Mouse (Mus musculus) spleen, postnatal 10 days (tissue): Measurements from ENCODE around the gene Wasl.

Experiments
- DNase-seq, 2 experiments: peaks; one replicate each; pipeline ENCODE4 v3.0.0; 2021 to 2022; ENCODE audit warnings: low spot score in 2 of 2

Gene Wasl

DNA sequence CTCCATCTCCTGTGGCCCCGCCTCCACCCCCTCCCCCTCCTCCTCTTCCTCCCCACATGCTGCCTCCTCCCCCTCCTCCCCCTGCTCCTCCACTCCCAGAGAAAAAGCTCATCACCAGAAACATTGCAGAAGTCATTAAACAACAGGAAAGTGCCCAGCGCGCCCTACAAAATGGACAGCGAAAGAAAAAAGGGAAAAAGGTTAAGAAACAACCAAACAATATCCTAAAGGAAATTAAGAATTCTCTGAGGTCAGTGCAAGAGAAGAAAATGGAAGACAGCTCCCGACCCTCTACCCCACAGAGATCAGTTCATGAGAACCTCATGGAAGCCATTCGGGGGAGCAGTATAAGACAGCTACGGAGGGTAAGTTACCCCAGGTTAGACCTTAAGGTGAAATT, 60.5 kb downstream of the Wasl start:
- DNase-seq = no peak

DNA sequence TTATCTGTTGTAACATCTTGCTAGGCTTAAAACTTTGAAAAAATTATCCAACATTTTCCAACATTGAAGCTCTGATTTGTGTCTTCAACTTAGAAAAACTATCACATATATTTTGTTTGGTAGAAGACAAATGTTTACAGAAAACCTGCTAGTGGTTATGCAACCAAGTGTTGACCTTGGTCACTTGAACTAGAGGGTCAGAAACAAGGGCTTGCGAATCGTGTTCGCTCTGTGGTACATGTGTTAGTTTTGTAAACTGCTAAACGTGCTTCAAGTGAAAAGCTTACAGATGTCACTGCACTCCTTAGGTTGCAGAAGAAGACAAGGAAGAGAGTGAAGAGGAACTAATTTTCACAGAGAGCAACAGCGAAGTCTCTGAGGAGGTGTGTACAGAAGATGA, 61.8 kb downstream of the Wasl start:
- no peak for DNase-seq

DNA sequence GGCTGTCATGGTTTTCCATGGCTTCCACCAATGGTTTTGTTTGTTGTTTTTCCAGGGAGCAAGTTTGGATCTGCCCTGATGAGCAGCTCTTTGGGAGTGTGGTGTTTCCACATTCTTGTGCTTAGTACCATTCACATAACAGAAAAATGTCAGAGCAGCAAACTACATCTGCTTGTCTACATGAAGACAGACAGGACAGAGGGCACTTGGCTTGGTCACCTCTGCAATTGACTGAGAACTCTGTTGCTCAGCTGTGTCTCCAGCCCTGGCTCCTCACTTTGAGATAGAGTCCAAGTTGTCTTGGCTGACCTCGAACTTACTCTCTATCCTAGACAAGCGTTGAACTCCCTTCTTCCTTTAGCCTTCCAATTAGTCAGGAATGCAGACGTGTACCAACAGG, 62.5 kb downstream of the Wasl start:
- DNase-seq = no peak

DNA sequence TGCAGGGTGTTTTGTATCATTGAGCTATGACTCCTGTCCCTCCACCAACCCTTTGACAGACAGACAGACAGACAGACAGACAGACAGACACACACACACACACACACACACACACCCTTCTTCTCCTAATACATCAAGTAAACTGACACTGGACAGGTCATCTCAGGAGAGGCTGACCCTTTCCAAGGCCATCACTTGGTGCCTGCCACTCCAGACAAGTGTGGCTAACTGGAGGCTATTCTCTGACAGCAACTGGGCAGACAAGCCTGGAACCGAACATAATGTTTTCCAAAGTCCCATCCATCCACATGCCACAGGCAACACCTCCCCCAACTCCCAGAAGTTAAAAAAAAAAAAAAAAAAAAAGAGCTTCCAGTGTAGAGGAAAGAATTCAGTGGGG, 63.1 kb downstream of the Wasl start:
- DNase-seq = no peak

DNA sequence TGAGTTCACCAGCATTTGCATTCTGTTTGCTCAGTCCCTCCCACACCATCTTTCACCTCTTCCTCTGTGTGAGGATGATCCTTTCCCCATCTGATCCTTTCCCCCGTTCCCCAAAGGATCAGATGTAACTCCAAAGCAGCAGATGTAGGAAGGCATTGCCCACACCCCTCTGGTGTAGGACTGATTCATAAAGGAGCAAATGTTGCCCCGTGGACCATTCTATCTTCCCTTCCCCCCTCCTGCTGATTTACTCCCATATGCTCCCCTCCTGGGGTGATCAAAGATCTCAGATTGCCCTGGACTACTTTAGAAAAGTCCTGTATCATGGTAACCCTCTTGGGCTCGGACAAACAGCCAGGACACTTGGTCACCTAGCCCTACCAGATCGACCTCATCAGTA, 64.1 kb downstream of the Wasl start:
- no peak for DNase-seq

DNA sequence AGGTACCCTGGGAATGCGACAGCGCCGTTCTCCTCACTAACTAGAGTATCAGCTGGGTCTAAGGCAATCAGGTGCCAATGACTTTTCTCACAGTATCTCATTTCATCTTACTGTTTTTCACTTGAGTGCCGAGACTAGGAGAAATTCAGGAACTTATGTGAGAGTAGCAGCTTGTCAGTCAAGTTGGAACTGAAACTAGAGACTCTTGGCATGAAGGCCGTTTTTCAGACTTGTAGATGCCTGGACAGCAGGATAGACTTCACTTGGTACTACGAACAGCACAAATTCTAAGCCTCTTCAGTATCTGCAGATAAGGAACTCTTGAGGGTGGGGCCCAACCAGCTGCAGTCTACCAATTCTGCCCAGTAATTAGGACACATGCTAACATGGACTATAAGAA, 64.7 kb downstream of the Wasl start:
- DNase-seq = no peak

DNA sequence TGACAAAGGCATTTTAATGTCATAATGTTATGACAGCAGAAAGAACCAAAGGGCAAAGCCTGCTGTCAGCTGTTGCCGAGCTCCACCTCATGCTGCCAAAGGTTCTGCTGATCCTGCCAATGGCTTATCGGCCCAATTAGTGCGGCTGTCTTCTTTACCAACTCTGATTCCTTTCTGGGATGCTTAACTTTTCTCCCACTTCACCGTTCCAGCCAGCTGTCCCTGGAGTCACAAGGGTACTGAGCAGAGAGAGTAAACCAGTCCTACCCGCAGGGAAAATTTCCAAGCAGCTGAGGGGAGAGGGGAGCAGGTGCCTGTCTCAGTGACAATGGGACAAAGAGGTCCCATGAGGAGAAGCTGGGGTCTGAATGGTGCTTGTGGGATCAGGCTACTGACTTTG, 65.2 kb downstream of the Wasl start:
- no peak for DNase-seq

DNA sequence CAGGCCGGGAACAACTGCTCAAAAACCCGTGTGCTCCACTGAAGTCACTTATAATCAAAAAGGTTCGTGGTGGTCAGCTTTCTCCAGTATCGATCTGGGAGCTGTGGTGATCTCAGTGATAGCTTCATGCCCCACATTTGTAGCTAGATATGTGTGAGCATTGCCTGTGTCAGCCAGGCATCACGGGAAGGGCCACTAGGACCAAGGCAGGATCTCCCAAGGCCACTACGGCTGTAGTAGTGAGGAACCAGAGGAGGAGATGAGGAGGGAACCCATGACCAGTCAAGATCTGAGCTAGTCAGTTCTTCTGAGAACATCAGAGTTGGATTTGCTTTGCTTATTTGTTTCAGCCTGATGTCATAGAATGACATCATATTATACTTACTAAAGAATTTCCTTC, 65.6 kb downstream of the Wasl start:
- no peak for DNase-seq

DNA sequence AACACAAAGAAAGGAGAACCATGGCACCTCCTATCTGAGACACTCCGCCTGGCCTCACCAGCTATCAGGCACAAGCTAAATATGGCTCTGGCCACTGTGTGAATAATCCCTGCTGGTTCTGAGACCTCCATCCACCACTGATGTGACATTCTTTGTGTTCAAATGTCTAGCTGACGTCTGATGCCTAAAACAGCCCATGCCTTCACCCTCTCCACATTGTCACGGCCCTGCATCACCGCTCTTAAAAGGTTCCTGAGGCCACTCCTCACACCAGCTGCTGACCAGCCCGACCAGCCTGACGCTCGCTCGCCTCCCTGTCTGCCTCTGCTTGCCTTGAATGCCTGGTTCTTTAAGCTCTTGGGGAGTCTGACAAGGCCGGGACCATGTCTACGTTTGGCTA, 67.3 kb downstream of the Wasl start, which contains the start of gene Lmod2:
Gene Lmod2, plus strand, starts transcription at position 263 of the 400 bp plus-strand sequence.
- no peak for DNase-seq

DNA sequence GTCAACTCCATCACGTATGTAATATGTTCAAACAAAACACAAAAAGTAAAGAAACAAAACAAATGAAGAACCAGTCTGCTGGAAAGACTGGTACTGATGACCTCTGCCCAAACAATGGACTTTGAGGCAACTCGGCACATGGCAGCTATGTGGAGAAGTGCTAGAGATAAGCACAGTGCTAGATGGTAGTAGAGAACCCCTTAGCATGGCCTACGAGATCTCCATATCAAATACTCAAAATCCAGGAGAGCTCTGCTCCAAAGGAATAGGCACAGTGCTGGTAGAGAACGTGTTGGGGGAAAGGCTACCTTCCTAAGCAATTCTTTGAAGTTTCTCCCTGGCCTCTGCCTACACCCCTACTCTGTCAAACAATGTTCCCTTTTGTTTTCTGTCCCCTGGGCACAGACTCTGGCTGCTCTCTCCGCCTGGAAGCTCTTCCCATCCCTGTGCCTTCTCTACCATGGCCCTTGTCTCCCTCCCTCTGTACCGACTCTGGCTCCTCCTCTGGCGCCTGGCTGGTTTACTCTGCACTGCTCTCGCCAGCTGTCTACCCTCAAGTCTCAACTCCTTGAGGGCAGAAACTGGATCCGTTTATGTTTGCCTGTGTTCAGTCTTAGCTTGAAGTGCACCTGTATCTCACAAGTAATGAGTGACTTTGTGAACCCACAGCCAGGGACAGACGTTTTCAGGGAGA, 73.1 kb downstream of the Wasl start:
- DNase-seq = no peak

DNA sequence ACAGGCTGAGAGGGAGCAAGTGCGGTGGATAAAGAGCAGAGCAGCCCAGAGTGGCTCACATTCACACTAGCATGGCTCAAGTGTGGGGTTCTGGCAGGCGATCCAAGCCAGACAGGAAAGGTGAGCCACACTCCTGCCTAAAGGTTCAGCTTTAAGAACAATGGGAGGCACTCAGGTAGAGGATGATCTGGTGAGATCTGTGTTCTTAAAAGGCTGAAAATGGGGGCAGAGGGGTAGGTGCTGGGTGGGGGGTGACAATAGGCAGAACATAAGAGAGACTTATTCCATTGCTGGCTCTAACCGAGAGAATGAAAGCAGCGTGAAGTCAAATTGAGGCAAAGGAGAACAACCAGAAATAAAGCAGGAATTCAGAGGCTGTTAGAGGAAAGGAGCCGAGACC, 74.5 kb downstream of the Wasl start:
- no peak for DNase-seq

DNA sequence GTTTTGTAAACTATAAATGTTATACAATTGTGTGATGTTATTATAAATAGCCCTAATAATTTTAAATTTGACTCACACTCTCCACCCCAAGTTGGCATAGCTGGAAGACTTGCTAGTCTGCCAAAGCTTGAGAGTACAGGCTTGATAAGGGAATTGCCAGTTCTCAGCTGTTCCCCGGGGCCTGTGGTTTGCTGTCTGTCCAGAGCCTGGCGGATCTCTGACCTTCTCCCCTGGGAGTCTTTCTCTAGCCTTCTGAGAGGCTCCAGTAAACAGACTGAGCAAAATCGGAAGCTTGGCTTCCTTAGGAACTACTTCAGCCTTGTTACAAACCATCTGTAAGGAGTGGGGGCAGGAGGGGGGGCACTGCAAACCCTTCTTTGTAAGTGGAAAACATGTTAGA, 77.9 kb downstream of the Wasl start:
- DNase-seq = no peak

DNA sequence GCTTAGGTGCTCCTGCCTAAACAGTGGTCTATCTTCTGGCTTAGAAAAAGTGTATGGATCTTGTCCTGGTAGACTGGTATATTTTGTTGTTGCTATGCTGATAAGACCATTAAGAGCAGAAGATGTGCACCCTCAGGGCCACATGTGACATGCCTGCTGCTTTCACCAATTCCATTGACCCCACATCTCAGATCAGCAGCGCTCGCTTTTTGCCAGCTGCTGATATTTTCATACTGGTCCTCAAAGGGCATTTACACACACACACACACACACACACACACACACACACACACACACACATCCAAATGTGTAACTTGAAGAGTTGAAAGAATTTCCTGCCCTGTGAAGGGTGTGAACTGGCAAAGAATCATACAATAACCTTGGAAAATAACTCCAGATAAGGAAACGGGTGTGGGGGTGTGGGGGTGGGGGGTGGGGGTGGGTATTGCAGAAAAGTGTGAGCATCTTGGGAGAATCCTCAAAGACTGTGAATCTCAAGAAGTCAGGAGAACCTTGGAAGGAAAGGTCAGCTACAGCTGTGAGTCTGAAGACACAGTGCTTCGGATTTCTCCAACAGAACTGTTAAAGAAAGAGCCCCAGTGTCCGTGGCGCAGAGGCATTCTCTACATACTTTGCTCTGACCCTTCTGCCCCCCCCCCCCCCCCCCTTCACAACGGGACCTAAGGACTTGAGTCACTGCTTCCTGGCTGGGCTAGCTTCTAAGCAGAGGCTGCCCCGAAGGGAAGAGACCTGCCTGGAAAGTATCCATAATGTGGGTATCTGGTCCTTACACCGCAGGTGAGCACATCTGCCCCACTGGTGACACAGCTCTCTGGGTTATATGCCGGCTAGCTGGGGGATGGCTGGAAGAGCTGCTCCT, 79.1 kb downstream of the Wasl start:
- no peak for DNase-seq

DNA sequence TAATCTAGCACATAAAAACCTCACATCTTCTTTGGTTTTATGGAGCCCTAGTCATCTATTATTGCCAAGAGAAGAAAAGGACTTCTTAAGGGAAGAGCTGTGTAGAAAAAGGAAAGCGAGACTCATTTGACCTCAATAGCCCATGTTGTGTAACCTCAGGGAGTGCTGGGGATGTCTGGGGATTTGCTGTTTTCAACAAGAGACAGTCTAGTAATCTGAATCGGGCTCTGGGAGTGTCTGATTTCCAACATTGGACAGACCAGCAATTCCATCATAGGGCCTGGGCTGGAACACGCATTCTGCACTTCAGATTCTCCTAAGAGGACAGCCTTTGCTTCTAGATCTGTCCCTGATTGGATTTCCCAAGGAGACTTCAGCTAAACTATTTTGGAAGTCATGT, 81.4 kb downstream of the Wasl start:
- DNase-seq = no peak

DNA sequence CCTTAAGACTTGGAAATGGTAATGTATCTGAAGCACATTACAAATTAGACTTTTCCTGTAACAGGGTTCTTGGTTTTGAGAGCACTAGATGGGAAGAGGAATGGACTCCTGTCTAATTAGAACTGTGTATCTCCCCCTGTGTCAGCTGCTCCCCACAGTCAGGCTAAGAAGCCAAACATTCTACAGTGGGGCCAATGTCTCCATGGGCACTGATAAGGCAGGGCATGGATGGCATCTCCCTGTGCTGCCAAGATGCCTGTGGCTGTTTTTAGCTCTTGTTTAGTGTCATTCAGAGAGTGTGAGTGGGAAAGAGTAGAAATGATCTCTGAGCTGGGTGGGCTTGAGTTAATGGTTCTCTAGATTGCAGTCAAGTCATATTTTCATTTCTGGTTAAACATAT, 91.5 kb downstream of the Wasl start:
- no peak for DNase-seq

DNA sequence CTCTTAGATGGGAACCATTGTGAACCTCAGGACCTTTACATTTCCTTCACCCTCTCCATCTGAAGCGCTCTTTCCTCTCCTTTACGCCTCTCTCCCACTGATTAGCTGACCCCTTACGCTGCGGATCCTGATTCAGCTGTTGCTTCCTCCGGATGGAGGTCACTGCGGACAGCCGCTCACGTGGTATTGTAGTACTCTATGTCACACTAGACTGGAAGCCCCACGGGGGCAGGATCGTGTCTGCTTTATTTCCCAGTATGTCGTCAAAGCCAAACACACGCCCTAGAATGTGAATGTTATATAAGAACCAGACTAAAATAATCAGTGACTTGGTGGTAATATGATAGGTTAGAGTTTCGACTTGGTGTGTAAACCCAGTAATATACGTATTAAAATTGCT, 92.4 kb downstream of the Wasl start:
- no peak for DNase-seq

DNA sequence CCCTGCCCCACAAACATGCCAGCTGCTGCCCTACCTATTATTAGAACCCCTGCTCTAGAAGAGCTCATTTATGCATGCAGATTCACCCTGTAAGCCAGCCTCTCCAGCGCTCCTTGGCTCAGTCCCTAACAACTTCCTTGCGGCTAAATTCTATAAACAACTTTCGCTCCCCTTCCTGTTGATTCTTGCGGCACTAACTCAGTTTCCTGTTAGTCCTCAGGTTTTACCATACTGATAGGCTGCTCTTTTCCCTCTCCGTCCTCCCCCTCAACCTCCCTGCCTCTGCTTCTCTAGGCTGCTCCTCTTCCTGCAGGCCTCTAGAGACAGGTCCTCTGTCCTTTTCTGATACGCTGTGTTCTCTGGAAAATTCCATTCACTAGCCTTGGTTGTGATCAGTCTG, 93.7 kb downstream of the Wasl start:
- no peak for DNase-seq

DNA sequence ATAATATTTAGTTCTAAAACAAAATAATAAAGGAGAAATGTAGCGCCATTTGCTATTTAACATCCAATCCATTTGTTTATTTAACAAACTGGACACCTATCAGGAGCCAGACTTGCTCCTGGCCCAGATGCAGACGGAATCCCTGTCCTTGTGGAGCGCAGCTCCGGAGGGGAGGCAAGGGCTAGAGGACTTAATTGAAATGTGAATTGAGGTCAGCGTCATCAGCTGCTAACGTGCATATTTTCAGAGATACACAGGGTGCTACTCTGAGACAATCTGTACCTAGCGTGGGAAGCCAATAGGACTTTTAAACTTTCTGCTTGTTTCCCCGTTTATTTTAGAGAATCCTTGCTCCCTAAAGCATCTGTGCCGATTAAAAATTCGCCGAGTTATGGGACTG, 94.5 kb downstream of the Wasl start:
- DNase-seq = no peak

DNA sequence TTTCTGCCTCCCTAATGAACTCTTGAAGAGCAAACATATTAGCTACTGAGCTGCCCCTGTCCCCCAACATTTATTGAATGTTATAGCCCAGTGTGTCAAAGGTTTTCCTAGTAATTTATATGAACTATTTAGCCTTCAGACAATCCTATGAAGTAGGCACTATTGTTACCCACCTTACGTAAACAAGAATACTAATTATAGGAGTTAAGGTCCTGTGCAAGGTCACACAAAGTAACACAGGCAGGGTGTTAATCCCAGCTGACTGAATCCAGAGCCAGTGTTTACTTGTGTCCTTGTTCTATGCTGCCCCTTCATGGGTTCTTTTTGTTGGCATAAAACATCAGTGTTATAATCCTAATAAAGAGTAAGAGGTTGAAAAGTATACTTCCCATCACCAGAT, 95.1 kb downstream of the Wasl start:
- DNase-seq = no peak

DNA sequence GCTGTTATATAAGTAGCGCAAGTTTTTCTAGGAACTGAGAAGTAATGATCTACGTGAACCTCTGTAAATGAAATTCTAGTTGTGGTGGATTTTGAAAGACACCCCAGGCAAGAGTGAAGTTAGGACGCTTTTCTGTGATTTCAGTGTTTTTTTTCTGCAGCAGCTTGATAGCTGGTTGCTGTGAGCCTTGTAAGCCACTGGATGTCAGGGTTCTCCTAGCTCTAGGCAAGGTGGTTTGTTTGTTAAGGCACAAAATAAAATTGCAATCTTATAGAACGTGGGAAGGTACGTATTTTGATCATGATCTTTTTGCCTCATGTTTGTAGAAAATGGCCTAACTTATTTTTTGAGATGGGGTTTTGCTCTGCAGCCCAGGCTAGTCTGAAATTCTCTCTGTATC, 95.8 kb downstream of the Wasl start:
- DNase-seq = no peak

DNA sequence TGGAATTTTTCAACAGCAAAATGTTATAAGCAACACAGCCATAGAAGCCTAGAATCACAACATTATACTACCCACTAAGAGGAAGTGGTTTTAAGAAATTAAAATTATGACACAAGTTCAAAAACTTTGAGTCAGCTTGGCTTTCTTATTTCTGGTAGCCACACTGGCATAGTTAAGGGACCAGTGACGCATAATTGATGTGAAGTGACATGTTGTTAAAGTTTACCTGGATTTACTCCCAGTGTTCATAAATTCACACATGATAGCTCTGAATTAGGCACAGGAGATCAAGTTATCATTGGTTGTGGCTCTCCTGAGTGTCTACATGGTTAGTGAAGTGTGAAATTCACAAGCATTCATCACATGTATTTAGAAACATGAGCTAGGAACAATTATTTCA, 99.9 kb downstream of the Wasl start:
- DNase-seq = no peak

DNA sequence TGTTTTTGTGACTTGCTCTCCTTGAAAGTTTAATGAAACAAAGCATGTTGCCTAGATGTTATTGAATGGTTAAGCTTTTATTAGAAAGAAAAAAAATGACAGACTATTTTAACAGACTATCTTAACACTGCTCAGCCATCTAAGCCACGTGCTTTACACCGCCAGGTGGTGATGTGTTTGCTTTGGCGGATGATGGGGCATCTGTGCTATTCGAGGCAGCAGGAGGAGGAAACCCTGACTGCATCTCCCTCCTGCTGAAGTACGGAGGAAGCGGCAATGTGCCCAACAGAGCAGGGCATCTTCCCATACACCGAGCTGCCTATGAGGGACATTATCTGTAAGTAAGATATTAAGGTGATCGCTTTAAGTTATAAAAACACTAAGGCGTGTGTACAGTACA, 100.7 kb downstream of the Wasl start:
- DNase-seq = no peak
